Mouse (Mus musculus): ENCODE measurements at regions not wholly inside any gene's neighbourhood (a gene's known extent, or its start where the extent isn't known, plus 50 kb on each side); places are given as distances from the start of the nearest gene placed in this dataset.

DNA sequence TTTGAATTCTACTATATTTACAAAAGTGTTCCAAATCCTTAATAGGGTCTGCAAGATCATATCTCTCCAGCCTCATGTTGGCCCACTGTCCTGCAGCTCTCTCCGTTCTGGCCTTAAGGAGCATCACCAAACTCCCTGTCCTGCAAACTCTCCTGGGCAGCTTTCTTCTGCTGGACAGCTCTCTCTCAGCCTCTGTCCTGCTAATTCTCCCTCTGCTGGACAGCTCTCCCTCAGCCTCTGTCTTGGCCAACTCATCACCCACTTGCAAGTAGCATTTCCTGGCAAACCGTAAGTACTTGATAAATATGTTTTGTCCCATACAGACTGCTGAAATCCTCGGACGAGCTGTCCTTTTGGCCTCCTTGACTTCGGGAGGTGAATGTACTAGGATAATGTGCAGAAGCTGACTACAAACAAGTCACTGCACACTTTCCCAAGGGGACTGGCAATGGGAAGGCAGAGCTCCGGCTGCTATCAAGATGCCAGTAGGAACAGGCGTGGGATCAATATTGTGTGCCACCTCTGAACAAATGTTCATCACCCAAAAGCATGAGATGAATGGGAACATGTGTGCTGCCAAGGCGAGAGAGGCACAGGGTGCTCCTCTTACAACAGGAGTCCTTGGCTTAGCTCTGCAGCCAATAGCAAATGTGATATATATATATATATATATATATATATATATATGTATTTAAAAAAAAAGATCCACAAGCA lies 108.1 kb upstream of the Gcfc2 start:
- TF ChIP-seq CTCF (conservative IDR thresholded peaks at IDR 0.05; ENCODE audit: low read length): no peak
- TF ChIP-seq NANOG (IDR thresholded peaks at IDR 0.05; ENCODE audit: borderline replicate concordance, low read length): no peak
